ENCODE assay signal across 9 mouse cellular contexts in genomic region chr16:48993231-48993558, GRCm38 (mm10). TPM values are rescaled to one million over a fixed set of nuclear protein-coding genes. Genes with fewer than 3 reads are reported as not detected.
A peak's percentile ranks its signal among the peaks of the same experiment; 100 is the strongest.
DNase-seq lines count a peak whose midpoint lies in the region; ATAC-seq and TF ChIP-seq lines count a peak whose summit lies in the region.
"Had no signal": no experiment of that assay in that cellular context is flagged by ENCODE, and none has a peak within 500 bp of the region (broad histone marks: within the 10 kb centered on the region; RNA-seq: fewer than 3 reads in every experiment).

No protein-coding gene starts in this region.

- no peaks in the 10 kb centered on the region for H3K9me3 ChIP-seq in heart, postnatal 0 days (replicated peaks; ENCODE audit: control insufficient read depth, low read length)
- no peaks in the 10 kb centered on the region for H3K9me3 ChIP-seq in hindbrain, embryonic 12.5 days (replicated peaks)
- H3K9me3 ChIP-seq in midbrain, embryonic 11.5 days (ENCODE audit: control insufficient read depth, low read length): no peaks in the 10 kb centered on the region

- intact Hi-C loops in heart, postnatal 36 days (cut with DNase I): no loop called here

- peak overlapping the region; percentile 99 for H3K4me3 ChIP-seq in heart, postnatal 0 days (ENCODE audit: low read depth, low read length)
- H3K4me3 ChIP-seq in bone marrow, adult 2 months (replicated peaks; ENCODE audit: control insufficient read depth, low read depth, low read length): peak overlapping the region; percentile 100
- H3K4me3 ChIP-seq in hindbrain, embryonic 12.5 days: peak overlapping the region; percentile 89
- H3K4me3 ChIP-seq in midbrain, embryonic 11.5 days (ENCODE audit: low read depth, low read length): peak overlapping the region; percentile 85

- ATAC-seq in heart, postnatal 0 days (ENCODE audit: insufficient read depth, low read depth): no peak
- ATAC-seq in hindbrain, embryonic 12.5 days (ENCODE audit: low FRiP score): no peak
- ATAC-seq in midbrain, embryonic 11.5 days (ENCODE audit: low FRiP score): no peak

- H3K4me1 ChIP-seq in heart, postnatal 0 days (ENCODE audit: control insufficient read depth, insufficient read depth): peaks cover 14% of the 10 kb centered on the region; the same call in 1 of the 2 replicates
- peaks cover 2% of the 10 kb centered on the region for H3K4me1 ChIP-seq in bone marrow, adult 2 months (ENCODE audit: control insufficient read depth, insufficient read depth, low read length)
- H3K4me1 ChIP-seq in hindbrain, embryonic 12.5 days: peaks cover 22% of the 10 kb centered on the region
- H3K4me1 ChIP-seq in midbrain, embryonic 11.5 days (ENCODE audit: control insufficient read depth, insufficient read depth, low read length): peaks cover 6% of the 10 kb centered on the region

- H3K4me2 ChIP-seq in heart, postnatal 0 days (ENCODE audit: low read depth, low read length): peak overlapping the region; percentile 95
- peak overlapping the region; percentile 90 for H3K4me2 ChIP-seq in hindbrain, embryonic 12.5 days (replicated peaks)
- H3K4me2 ChIP-seq in midbrain, embryonic 11.5 days: peak overlapping the region; percentile 53

- H3K27me3 ChIP-seq in heart, postnatal 0 days (ENCODE audit: control insufficient read depth, insufficient read depth, low read length): no peaks in the 10 kb centered on the region
- H3K27me3 ChIP-seq in hindbrain, embryonic 12.5 days: no peaks in the 10 kb centered on the region
- no peaks in the 10 kb centered on the region for H3K27me3 ChIP-seq in midbrain, embryonic 11.5 days (ENCODE audit: control insufficient read depth, insufficient read depth, low read length)
- H3K27me3 ChIP-seq: Patski had no signal

- WGBS in heart, postnatal 0 days: 2% methylated on average over 9 of the region's 9 CpGs
- WGBS in bone marrow, adult 2 months: under 1% methylated on average over 9 of the region's 9 CpGs
- 4% methylated on average over 9 of the region's 9 CpGs for WGBS in hindbrain, embryonic 12.5 days
- 4% methylated on average over 9 of the region's 9 CpGs for WGBS in midbrain, embryonic 11.5 days

- no peak for TF ChIP-seq EP300 in heart, postnatal 0 days (IDR thresholded peaks at IDR 0.05; ENCODE audit: low read depth)

- no peak for TF ChIP-seq CTCF in heart, postnatal 0 days (IDR thresholded peaks at IDR 0.05; ENCODE audit: low read depth)
- no peak for TF ChIP-seq CTCF in bone marrow, adult 2 months (IDR thresholded peaks at IDR 0.05; ENCODE audit: control insufficient read depth, insufficient read depth, low read length)

- H3K27ac ChIP-seq in heart, postnatal 0 days (ENCODE audit: low read depth): peak overlapping the region; percentile 97
- H3K27ac ChIP-seq in bone marrow, adult 2 months (ENCODE audit: control insufficient read depth, insufficient read depth, low read depth, low read length, poor library complexity): peak overlapping the region; percentile 88
- H3K27ac ChIP-seq in hindbrain, embryonic 12.5 days: peak overlapping the region; percentile 96
- peak overlapping the region; percentile 93 for H3K27ac ChIP-seq in midbrain, embryonic 11.5 days (ENCODE audit: low read depth, low read length)

- no peak for DNase-seq in heart, postnatal 0 days (ENCODE audit: low spot score)
- DNase-seq in heart, postnatal 36 days: no peak
- DNase-seq in midbrain, embryonic 11.5 days (ENCODE audit: low spot score, missing footprints): peak; percentile 88
- no peak for DNase-seq in gastrocnemius, adult 8-10 months (ENCODE audit: low spot score in 2 of 2)
- DNase-seq in yolk sac, embryonic 10.5 days (ENCODE audit: low spot score): no peak
- no peak for DNase-seq in thymus, postnatal 14 days

- H3K36me3 ChIP-seq in heart, postnatal 0 days (replicated peaks; ENCODE audit: control insufficient read depth, insufficient read depth, low read length): peaks cover 4% of the 10 kb centered on the region; the same call in 1 of the 2 replicates
- H3K36me3 ChIP-seq in hindbrain, embryonic 12.5 days: no peaks in the 10 kb centered on the region
- no peaks in the 10 kb centered on the region for H3K36me3 ChIP-seq in midbrain, embryonic 11.5 days (ENCODE audit: control insufficient read depth, insufficient read depth, low read length)

- H3K9ac ChIP-seq in heart, postnatal 0 days (replicated peaks; ENCODE audit: low read depth, low read length): peak overlapping the region; percentile 99
- H3K9ac ChIP-seq in hindbrain, embryonic 12.5 days: peak overlapping the region; percentile 94
- peak overlapping the region; percentile 97 for H3K9ac ChIP-seq in midbrain, embryonic 11.5 days (ENCODE audit: low read length)

- no peak for TF ChIP-seq POLR2A in bone marrow, adult 2 months (IDR thresholded peaks at IDR 0.05; ENCODE audit: borderline replicate concordance, control insufficient read depth, low read depth, low read length)

RNA-seq across cellular contexts. Expression of gene Dzip3, which starts 0.8 kb away (rescaled TPM):
- 10.8 and 13.3 TPM in 2 replicates for total RNA-seq in heart, postnatal 0 days (2014; rRNA removed; ENCODE audit: low replicate concordance)
- 4.3 and 5.3 TPM in 2 replicates for polyA plus RNA-seq in heart, postnatal 0 days (2015; fragmentation: Nextera tagmentation; extraction: Ambion mirVana)
- 1 to 10 TPM; 6.4 TPM for total RNA-seq in heart, postnatal 36 days (2021)
- polyA plus RNA-seq in bone marrow, adult 2 months (2011; ENCODE audit: insufficient read depth, insufficient read length, low replicate concordance, missing spikeins): 3.4 and 3.5 TPM in 2 replicates
- 44.9 and 56.1 TPM in 2 replicates for polyA plus RNA-seq in hindbrain, embryonic 12.5 days (2016; fragmentation: Nextera tagmentation; extraction: Ambion mirVana)
- 52.0 and 60.4 TPM in 2 replicates for polyA plus RNA-seq in midbrain, embryonic 11.5 days (2014; fragmentation: Nextera tagmentation; extraction: Ambion mirVana)
- total RNA-seq in gastrocnemius, adult 8-10 months (2022): 1 to 10 TPM; 2.9 to 4.0 (median 3.1) TPM

RNA-seq across cellular contexts. Expression of gene Cip2a, which starts 0.8 kb away (rescaled TPM):
- 13.1 and 25.9 TPM in 2 replicates for total RNA-seq in heart, postnatal 0 days (2014; rRNA removed; ENCODE audit: low replicate concordance)
- 5.7 and 6.9 TPM in 2 replicates for polyA plus RNA-seq in heart, postnatal 0 days (2015; fragmentation: Nextera tagmentation; extraction: Ambion mirVana)
- total RNA-seq in heart, postnatal 36 days (2021): 1 to 10 TPM; 1.1 to 2.5 TPM
- polyA plus RNA-seq in bone marrow, adult 2 months (2011; ENCODE audit: insufficient read depth, insufficient read length, low replicate concordance, missing spikeins): 19.9 and 21.1 TPM in 2 replicates
- polyA plus RNA-seq in hindbrain, embryonic 12.5 days (2016; fragmentation: Nextera tagmentation; extraction: Ambion mirVana): 27.2 and 27.9 TPM in 2 replicates
- polyA plus RNA-seq in midbrain, embryonic 11.5 days (2014; fragmentation: Nextera tagmentation; extraction: Ambion mirVana): 55.0 and 57.7 TPM in 2 replicates
- total RNA-seq in gastrocnemius, adult 8-10 months (2022): 1 to 10 TPM in 1 of 4 experiments, under 1 TPM in 3; 0.63 to 1.0 (median 0.80) TPM
